8 mouse cellular contexts compared by ENCODE assay signal in the genomic region with DNA sequence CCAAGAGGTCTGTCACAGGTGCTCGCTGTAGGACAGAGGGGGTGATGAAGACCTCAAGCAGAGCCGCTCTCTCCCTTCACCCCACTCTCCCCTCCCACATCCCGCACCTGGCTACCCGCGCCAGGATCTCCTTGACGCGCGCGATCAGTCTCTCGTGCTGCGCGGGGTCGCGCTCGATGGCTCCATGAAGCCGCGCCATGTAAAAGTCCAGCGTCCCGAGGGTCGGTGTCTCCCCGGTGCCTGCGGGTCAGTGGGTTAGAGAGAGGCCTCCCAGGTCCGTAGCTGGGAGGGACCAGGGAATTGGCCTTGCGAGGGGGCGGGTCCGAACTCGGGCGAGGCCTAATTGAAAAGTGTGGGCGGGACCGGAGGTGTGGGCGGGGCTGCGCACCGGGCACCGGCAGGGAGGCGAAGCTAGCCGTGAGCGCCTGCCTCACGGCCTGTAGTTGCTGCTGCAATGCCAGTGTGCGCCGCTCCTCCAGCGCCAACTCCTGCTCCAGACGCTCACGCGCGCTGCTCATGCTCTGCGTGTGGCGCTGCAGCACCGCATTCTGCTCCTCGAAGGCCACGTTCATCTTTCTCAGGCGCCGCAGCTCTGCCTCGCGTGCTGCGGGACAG. TPM values are rescaled to one million over a fixed set of nuclear protein-coding genes. Genes with fewer than 3 reads are reported as not detected.
DNase-seq lines count a peak whose midpoint lies in the region; ATAC-seq and TF ChIP-seq lines count a peak whose summit lies in the region.

No protein-coding gene starts in this region.

- H3K27ac ChIP-seq in embryonic facial prominence, embryonic 14.5 days (replicated peaks; ENCODE audit: low read depth, low read length), result no peak overlapping the region; the same call in 1 of the 2 replicates
- no peak overlapping the region for H3K27ac ChIP-seq in intestine, embryonic 14.5 days (ENCODE audit: low read depth)
- peak overlapping the region; percentile 54 for H3K27ac ChIP-seq in liver, embryonic 13.5 days
- peak overlapping the region; percentile 65; the same call in 1 of the 2 replicates for H3K27ac ChIP-seq in stomach, postnatal 0 days (replicated peaks)

- H3K4me2 ChIP-seq in embryonic facial prominence, embryonic 14.5 days (ENCODE audit: low read depth, low read length), result peak overlapping the region; percentile 49
- H3K4me2 ChIP-seq in intestine, embryonic 14.5 days (ENCODE audit: low read length), result peak overlapping the region; percentile 47
- H3K4me2 ChIP-seq in liver, embryonic 13.5 days, result peak overlapping the region; percentile 71
- no peak overlapping the region for H3K4me2 ChIP-seq in myocyte (ENCODE audit: low read depth)
- peak overlapping the region; percentile 46 for H3K4me2 ChIP-seq in stomach, postnatal 0 days (replicated peaks; ENCODE audit: low read depth)

- no peak for TF ChIP-seq POLR2A in myocyte (IDR thresholded peaks at IDR 0.05; ENCODE audit: insufficient read length, low read depth)

- H3ac ChIP-seq in myocyte (ENCODE audit: control insufficient read depth, insufficient read length), result no peak overlapping the region

- H3K4me1 ChIP-seq in E14TG2a.4 (replicated peaks; ENCODE audit: low read depth, low read length), result peaks cover 78% of the 10 kb centered on the region
- H3K4me1 ChIP-seq in embryonic facial prominence, embryonic 14.5 days (ENCODE audit: control insufficient read depth, insufficient read depth, low read length), result peaks cover 19% of the 10 kb centered on the region
- H3K4me1 ChIP-seq in intestine, embryonic 14.5 days (replicated peaks; ENCODE audit: control insufficient read depth, insufficient read depth, low read length), result peaks cover 31% of the 10 kb centered on the region
- peaks cover 65% of the 10 kb centered on the region for H3K4me1 ChIP-seq in liver, embryonic 13.5 days (replicated peaks)
- peaks cover 5% of the 10 kb centered on the region for H3K4me1 ChIP-seq in stomach, postnatal 0 days (replicated peaks; ENCODE audit: control insufficient read depth, insufficient read depth)

- peak overlapping the region; percentile 40 for H3K9ac ChIP-seq in embryonic facial prominence, embryonic 14.5 days (ENCODE audit: low read depth, low read length)
- H3K9ac ChIP-seq in intestine, embryonic 14.5 days (ENCODE audit: low read length), result no peak overlapping the region
- H3K9ac ChIP-seq in liver, embryonic 13.5 days, result peak overlapping the region; percentile 66
- 0 out of 2 replicates have a peak overlapping the region, but pooled peaks have one; percentile 31 for H3K9ac ChIP-seq in stomach, postnatal 0 days (ENCODE audit: low read length)

- H3K36me3 ChIP-seq in E14TG2a.4 (ENCODE audit: insufficient read depth, low read length) (peaks cover 29% of the 10 kb centered on the region), myocyte (ENCODE audit: control insufficient read depth, insufficient read depth) (peaks cover 9% of the 10 kb centered on the region)
- H3K36me3 ChIP-seq in embryonic facial prominence, embryonic 14.5 days (ENCODE audit: control insufficient read depth, insufficient read depth, low read length), result peaks cover 13% of the 10 kb centered on the region
- H3K36me3 ChIP-seq in intestine, embryonic 14.5 days (ENCODE audit: control insufficient read depth, insufficient read depth, low read length), result peaks cover 6% of the 10 kb centered on the region
- H3K36me3 ChIP-seq in liver, embryonic 13.5 days, result peaks cover 14% of the 10 kb centered on the region
- no peaks in the 10 kb centered on the region for H3K36me3 ChIP-seq in stomach, postnatal 0 days (ENCODE audit: control insufficient read depth, insufficient read depth, low read length)

- no peak for TF ChIP-seq CTCF in E14TG2a.4 (conservative IDR thresholded peaks at IDR 0.05; ENCODE audit: low read length)
- TF ChIP-seq CTCF in stomach, postnatal 0 days (IDR thresholded peaks at IDR 0.05; ENCODE audit: low read depth), result peak; percentile 62

- H3K4me3 ChIP-seq in E14TG2a.4 (replicated peaks; ENCODE audit: low read length) (peak overlapping the region; percentile 76), myocyte (no peak overlapping the region)
- H3K4me3 ChIP-seq in embryonic facial prominence, embryonic 14.5 days (ENCODE audit: low read depth, low read length), result peak overlapping the region; percentile 21
- peak overlapping the region; percentile 17; the same call in 1 of the 2 replicates for H3K4me3 ChIP-seq in intestine, embryonic 14.5 days (ENCODE audit: low read depth, low read length)
- peak overlapping the region; percentile 42 for H3K4me3 ChIP-seq in liver, embryonic 13.5 days (replicated peaks)
- H3K4me3 ChIP-seq in stomach, postnatal 0 days (ENCODE audit: low read depth, low read length), result no peak overlapping the region

- no peaks in the 10 kb centered on the region for H3K9me3 ChIP-seq in E14TG2a.4 (ENCODE audit: low read length)
- H3K9me3 ChIP-seq in embryonic facial prominence, embryonic 14.5 days (ENCODE audit: control insufficient read depth, low read length), result no peaks in the 10 kb centered on the region
- no peaks in the 10 kb centered on the region for H3K9me3 ChIP-seq in intestine, embryonic 14.5 days (ENCODE audit: control insufficient read depth, low read length)
- H3K9me3 ChIP-seq in liver, embryonic 13.5 days (replicated peaks), result no peaks in the 10 kb centered on the region
- no peaks in the 10 kb centered on the region for H3K9me3 ChIP-seq in stomach, postnatal 0 days (ENCODE audit: control insufficient read depth, low read length)

- TF ChIP-seq EP300 in stomach, postnatal 0 days (optimal IDR thresholded peaks at IDR 0.05), result no peak

- no peak for ATAC-seq in embryonic facial prominence, embryonic 14.5 days (ENCODE audit: low read depth)
- no peak; the same call in 1 of the 2 replicates for ATAC-seq in intestine, embryonic 14.5 days (replicated peaks; ENCODE audit: low FRiP score, low TSS enrichment, low read depth)
- ATAC-seq in liver, embryonic 13.5 days (ENCODE audit: low read depth), result peak; percentile 12; the same call in 1 of the 2 replicates
- ATAC-seq in stomach, postnatal 0 days (ENCODE audit: low FRiP score, low TSS enrichment), result peak; percentile 55

- H3K79me2 ChIP-seq in myocyte (ENCODE audit: control insufficient read depth, insufficient read depth), result no peaks in the 10 kb centered on the region

- WGBS in embryonic facial prominence, embryonic 14.5 days, result 15% methylated on average over 32 of the region's 55 CpGs
- WGBS in intestine, embryonic 14.5 days, result 9% methylated on average over 54 of the region's 55 CpGs
- 15% methylated on average over 54 of the region's 55 CpGs for WGBS in liver, embryonic 13.5 days (ENCODE audit: insufficient replicate concordance)
- 18% methylated on average over 52 of the region's 55 CpGs for WGBS in stomach, postnatal 0 days

- peak; percentile 89 for DNase-seq in R1 (ENCODE audit: low read depth, low spot score)
- peak; percentile 79 for DNase-seq in embryonic facial prominence, embryonic 14.5 days (ENCODE audit: low spot score)
- no peak for DNase-seq in intestine, embryonic 14.5 days (ENCODE audit: low spot score)
- DNase-seq in liver, embryonic 13.5 days, result peak; percentile 69
- peak; percentile 93 for DNase-seq in stomach, postnatal 0 days (ENCODE audit: low spot score)
- no peak for DNase-seq in adipocyte (ENCODE audit: low spot score)

- H3K27me3 ChIP-seq in E14TG2a.4 (ENCODE audit: insufficient read depth, low read length) (peaks cover 37% of the 10 kb centered on the region), myocyte (ENCODE audit: control insufficient read depth, insufficient read depth, insufficient read length) (peaks cover 12% of the 10 kb centered on the region)
- peaks cover 37% of the 10 kb centered on the region for H3K27me3 ChIP-seq in embryonic facial prominence, embryonic 14.5 days (replicated peaks; ENCODE audit: control insufficient read depth, insufficient read depth, low read length)
- peaks cover 33% of the 10 kb centered on the region for H3K27me3 ChIP-seq in intestine, embryonic 14.5 days (replicated peaks; ENCODE audit: control insufficient read depth, insufficient read depth, low read length)
- peaks cover 45% of the 10 kb centered on the region for H3K27me3 ChIP-seq in liver, embryonic 13.5 days
- H3K27me3 ChIP-seq in stomach, postnatal 0 days (ENCODE audit: control insufficient read depth, insufficient read depth, low read length), result 0 out of 2 replicates have a peak, but pooled peaks cover 3% of the 10 kb centered on the region

RNA-seq across cellular contexts. Expression of a gene that starts 3.5 kb away (rescaled TPM):
- polyA plus RNA-seq in embryonic facial prominence, embryonic 14.5 days (2014; fragmentation: Nextera tagmentation; extraction: Ambion mirVana), result 0.04 and 0.14 TPM in 2 replicates
- 0.07 and 0.11 TPM in 2 replicates for polyA plus RNA-seq in intestine, embryonic 14.5 days (2014; fragmentation: Nextera tagmentation; extraction: Ambion mirVana)
- polyA plus RNA-seq in liver, embryonic 13.5 days (2015; fragmentation: Nextera tagmentation; extraction: Ambion mirVana), result not detected in 2 replicates
- 0.10 TPM for polyA plus RNA-seq in myocyte (2012; fragmentation: generic; extraction: Trizol)
- 0.06 and 0.10 TPM in 2 replicates for polyA plus RNA-seq in stomach, postnatal 0 days (2015; fragmentation: Nextera tagmentation; extraction: Ambion mirVana)

RNA-seq across cellular contexts. Expression of a gene that starts 3.7 kb away (rescaled TPM):
- 66.8 and 78.7 TPM in 2 replicates for polyA plus RNA-seq in embryonic facial prominence, embryonic 14.5 days (2014; fragmentation: Nextera tagmentation; extraction: Ambion mirVana)
- polyA plus RNA-seq in intestine, embryonic 14.5 days (2014; fragmentation: Nextera tagmentation; extraction: Ambion mirVana), result 85.0 and 86.8 TPM in 2 replicates
- polyA plus RNA-seq in liver, embryonic 13.5 days (2015; fragmentation: Nextera tagmentation; extraction: Ambion mirVana), result 27.1 and 30.3 TPM in 2 replicates
- 80.2 TPM for polyA plus RNA-seq in myocyte (2012; fragmentation: generic; extraction: Trizol)
- polyA plus RNA-seq in stomach, postnatal 0 days (2015; fragmentation: Nextera tagmentation; extraction: Ambion mirVana), result 72.2 and 77.9 TPM in 2 replicates

RNA-seq across cellular contexts. Expression of a gene that starts 10.7 kb away (rescaled TPM):
- polyA plus RNA-seq in embryonic facial prominence, embryonic 14.5 days (2014; fragmentation: Nextera tagmentation; extraction: Ambion mirVana), result 6.8 and 9.8 TPM in 2 replicates
- polyA plus RNA-seq in intestine, embryonic 14.5 days (2014; fragmentation: Nextera tagmentation; extraction: Ambion mirVana), result 4.8 and 6.9 TPM in 2 replicates
- polyA plus RNA-seq in liver, embryonic 13.5 days (2015; fragmentation: Nextera tagmentation; extraction: Ambion mirVana), result 12.5 and 13.1 TPM in 2 replicates
- polyA plus RNA-seq in myocyte (2012; fragmentation: generic; extraction: Trizol), result 21.7 TPM
- 7.4 and 7.9 TPM in 2 replicates for polyA plus RNA-seq in stomach, postnatal 0 days (2015; fragmentation: Nextera tagmentation; extraction: Ambion mirVana)

RNA-seq across cellular contexts. Expression of a gene that starts 18.0 kb away (rescaled TPM):
- polyA plus RNA-seq in embryonic facial prominence, embryonic 14.5 days (2014; fragmentation: Nextera tagmentation; extraction: Ambion mirVana), result 6.7 and 8.7 TPM in 2 replicates
- 22.3 and 23.6 TPM in 2 replicates for polyA plus RNA-seq in intestine, embryonic 14.5 days (2014; fragmentation: Nextera tagmentation; extraction: Ambion mirVana)
- polyA plus RNA-seq in liver, embryonic 13.5 days (2015; fragmentation: Nextera tagmentation; extraction: Ambion mirVana), result 5.2 and 5.3 TPM in 2 replicates
- 0.16 TPM for polyA plus RNA-seq in myocyte (2012; fragmentation: generic; extraction: Trizol)
- 19.7 and 20.2 TPM in 2 replicates for polyA plus RNA-seq in stomach, postnatal 0 days (2015; fragmentation: Nextera tagmentation; extraction: Ambion mirVana)

RNA-seq across cellular contexts. Expression of a gene that starts 19.1 kb away (rescaled TPM):
- polyA plus RNA-seq in embryonic facial prominence, embryonic 14.5 days (2014; fragmentation: Nextera tagmentation; extraction: Ambion mirVana), result 0.31 and 0.71 TPM in 2 replicates
- 0.58 and 0.59 TPM in 2 replicates for polyA plus RNA-seq in intestine, embryonic 14.5 days (2014; fragmentation: Nextera tagmentation; extraction: Ambion mirVana)
- 1.2 and 1.4 TPM in 2 replicates for polyA plus RNA-seq in liver, embryonic 13.5 days (2015; fragmentation: Nextera tagmentation; extraction: Ambion mirVana)
- polyA plus RNA-seq in myocyte (2012; fragmentation: generic; extraction: Trizol), result 0.92 TPM
- polyA plus RNA-seq in stomach, postnatal 0 days (2015; fragmentation: Nextera tagmentation; extraction: Ambion mirVana), result 16.5 and 17.5 TPM in 2 replicates

Comparison
In these comparisons a context has a peak if more than half of its experiments do, and no peak if none do; other contexts are left out.
1. H3K4me3 ChIP-seq: peak in E14TG2a.4 (single experiment), embryonic facial prominence, embryonic 14.5 days (single experiment), intestine, embryonic 14.5 days (single experiment) and liver, embryonic 13.5 days (single experiment); none in myocyte (single experiment) and stomach, postnatal 0 days (single experiment).
2. DNase-seq: peak in R1 (single experiment), embryonic facial prominence, embryonic 14.5 days (single experiment), liver, embryonic 13.5 days (single experiment) and stomach, postnatal 0 days (single experiment); none in intestine, embryonic 14.5 days (single experiment) and adipocyte (single experiment).
3. ATAC-seq: peak in liver, embryonic 13.5 days (single experiment) and stomach, postnatal 0 days (single experiment); none in embryonic facial prominence, embryonic 14.5 days (single experiment) and intestine, embryonic 14.5 days (single experiment).
4. H3K27ac ChIP-seq: peak in liver, embryonic 13.5 days (single experiment) and stomach, postnatal 0 days (single experiment); none in embryonic facial prominence, embryonic 14.5 days (single experiment) and intestine, embryonic 14.5 days (single experiment).